Mouse (Mus musculus) thymus, adult 2 months (tissue): ENCODE results near the gene Trabd2b. TPM values are rescaled to one million over a fixed set of nuclear protein-coding genes. Genes with fewer than 3 reads are reported as not detected.

Experiments used
- DNase-seq: peaks from one replicate; pipeline ENCODE4 v3.0.0; 2021
- H3K27ac ChIP-seq: fragments of 200-500 bp; 2 replicates; pipeline ENCODE4 v1.5.1; 2012; ENCODE audit warnings: low read length, control low read depth; ENCODE audit not compliant: control insufficient read depth, insufficient read depth
- H3K27me3 ChIP-seq: fragments of 200-500 bp; 2 replicates; pipeline ENCODE4 v1.6.1; 2012; ENCODE audit warnings: mild to moderate bottlenecking, low read length, moderate library complexity, mixed read lengths; ENCODE audit not compliant: control insufficient read depth, insufficient read depth
- H3K36me3 ChIP-seq: fragments of 200-500 bp; 2 replicates; pipeline ENCODE4 v1.6.1; 2012; ENCODE audit warnings: mild to moderate bottlenecking, low read length, moderate library complexity; ENCODE audit not compliant: control insufficient read depth, insufficient read depth
- H3K4me1 ChIP-seq: fragments of 200-500 bp; replicated peaks from 2 replicates; pipeline ENCODE4 v1.6.1; 2012; ENCODE audit warnings: low read length; ENCODE audit not compliant: control insufficient read depth, insufficient read depth
- H3K4me3 ChIP-seq: fragments of 200-500 bp; 2 replicates; pipeline ENCODE4 v1.5.1; 2012; ENCODE audit warnings: mild to moderate bottlenecking, low read length, control low read depth, moderate library complexity; ENCODE audit not compliant: control insufficient read depth, insufficient read depth
- CTCF ChIP-seq: fragments of 200-500 bp; IDR thresholded peaks from 2 replicates; pipeline ENCODE4 v1.5.1; 2012; ENCODE audit warnings: mild to moderate bottlenecking, control low read depth, low read length, moderate library complexity, borderline replicate concordance; ENCODE audit not compliant: control insufficient read depth, poor library complexity, insufficient read depth; ENCODE audit errors: extremely low read depth
- POLR2A ChIP-seq: fragments of 200-500 bp; IDR thresholded peaks from 2 replicates; pipeline ENCODE4 v1.6.1; 2012; ENCODE audit warnings: mild to moderate bottlenecking, low read length, control low read depth, moderate library complexity; ENCODE audit not compliant: control insufficient read depth, poor library complexity, insufficient read depth; ENCODE audit errors: extremely low read depth
- WGBS: fragments of 180-500 bp; shearing (Covaris S2); methylation state at CpG from one replicate; pipeline ENCODE4 v1.1.7; 2018; 5-methylcytosine and 5-hydroxymethylcytosine counted together
- polyA plus RNA-seq: library from polyadenylated mRNA; depleted of rRNA; stranded (reverse); fragments of >200 nt; gene quantifications from 2 replicates; pipeline ENCODE4 v1.2.3, GENCODE M21; 2012

Gene Trabd2b
- polyA plus RNA-seq, 1 experiment: 1.5 TPM

- 63% methylated on average over 16 of the region's 16 CpGs for WGBS
- Histone ChIP-seq H3K4me3 (no peak overlapping the region), H3K36me3 (no peaks in the 10 kb centered on the region), H3K4me1 (no peaks in the 10 kb centered on the region), H3K27ac (no peak overlapping the region), H3K27me3 (no peaks in the 10 kb centered on the region)
- no peak for DNase-seq
- no peak for TF ChIP-seq POLR2A
- TF ChIP-seq CTCF: no peak
Measured at GRCm38 (mm10) chr4:114415925-114416645, 9.6 kb downstream of the Trabd2b start.

- no peaks in the 10 kb centered on the region for H3K27me3 ChIP-seq
- TF ChIP-seq POLR2A (no peak), CTCF (no peak)
Measured at GRCm38 (mm10) chr4:114420154-114420553, 13.6 kb downstream of the Trabd2b start.

GRCm38 (mm10) chr4:114423084-114423483, 16.6 kb downstream of the Trabd2b start:
- Histone ChIP-seq H3K27me3 (no peaks in the 10 kb centered on the region), H3K27ac (no peak overlapping the region), H3K36me3 (no peaks in the 10 kb centered on the region), H3K4me3 (no peak overlapping the region), H3K4me1 (no peaks in the 10 kb centered on the region)
- DNase-seq: no peak
- 80% methylated on average over 6 of the region's 6 CpGs for WGBS
- no peak for TF ChIP-seq CTCF
- no peak for TF ChIP-seq POLR2A

More at GRCm38 (mm10) chr4:114420154-114420553, 13.6 kb downstream of the Trabd2b start:
- DNase-seq: no peak
- WGBS: 79% methylated on average over 2 of the region's 2 CpGs
- Histone ChIP-seq H3K4me3 (no peak overlapping the region), H3K36me3 (no peaks in the 10 kb centered on the region), H3K27ac (no peak overlapping the region), H3K4me1 (no peaks in the 10 kb centered on the region)

- no peaks in the 10 kb centered on the region for H3K4me1 ChIP-seq
- 28% methylated on average over 5 of the region's 5 CpGs for WGBS
- H3K36me3 ChIP-seq: no peaks in the 10 kb centered on the region
- H3K27ac ChIP-seq: no peak overlapping the region
- DNase-seq: no peak
- TF ChIP-seq CTCF: no peak
- TF ChIP-seq POLR2A: no peak
- H3K27me3 ChIP-seq: no peaks in the 10 kb centered on the region
- H3K4me3 ChIP-seq: no peak overlapping the region
Measured at GRCm38 (mm10) chr4:114425808-114426207, 19.3 kb downstream of the Trabd2b start.

- Histone ChIP-seq H3K36me3 (no peaks in the 10 kb centered on the region), H3K27ac (no peak overlapping the region), H3K4me3 (no peak overlapping the region), H3K4me1 (no peaks in the 10 kb centered on the region), H3K27me3 (no peaks in the 10 kb centered on the region)
- 100% methylated on average over 2 of the region's 2 CpGs for WGBS
- TF ChIP-seq CTCF (no peak), POLR2A (no peak)
- DNase-seq: no peak
Measured at GRCm38 (mm10) chr4:114432742-114433141, 26.2 kb downstream of the Trabd2b start.

- H3K4me3 ChIP-seq: no peak overlapping the region
- TF ChIP-seq CTCF (no peak), POLR2A (no peak)
- no peaks in the 10 kb centered on the region for H3K36me3 ChIP-seq
- no peaks in the 10 kb centered on the region for H3K4me1 ChIP-seq
- WGBS: 97% methylated on average over 1 of the region's 1 CpGs
- H3K27me3 ChIP-seq: no peaks in the 10 kb centered on the region
- no peak overlapping the region for H3K27ac ChIP-seq
- no peak for DNase-seq
Measured at GRCm38 (mm10) chr4:114433440-114433839, 26.9 kb downstream of the Trabd2b start.
